Mouse (Mus musculus) liver, embryonic 15.5 days (tissue): ENCODE measurements around the gene Eef1akmt4. TPM values are rescaled to one million over a fixed set of nuclear protein-coding genes. Genes with fewer than 3 reads are reported as not detected.

ENCODE experiments used
- ATAC-seq: fragments of 200-750 bp; cut with Nextera tagmentation; 2 replicates; pipeline ENCODE4 v1.8.0; 2017; ENCODE audit warnings: moderate number of reproducible peaks, mild to moderate bottlenecking, moderate library complexity; ENCODE audit not compliant: insufficient read depth
- H3K27ac ChIP-seq: fragments of 300-500 bp; sonication (generic); replicated peaks from 2 replicates; pipeline ENCODE4 v1.5.1; 2015; ENCODE audit warnings: mild to moderate bottlenecking, inconsistent platforms
- H3K27me3 ChIP-seq: fragments of 300-500 bp; sonication (generic); 2 replicates; pipeline ENCODE4 v1.6.1; 2015; ENCODE audit warnings: mild to moderate bottlenecking, inconsistent platforms
- H3K36me3 ChIP-seq: fragments of 300-500 bp; sonication (generic); replicated peaks from 2 replicates; pipeline ENCODE4 v1.6.1; 2015; ENCODE audit warnings: moderate library complexity, mild to moderate bottlenecking, inconsistent platforms
- H3K4me1 ChIP-seq: fragments of 300-500 bp; sonication (generic); replicated peaks from 2 replicates; pipeline ENCODE4 v1.6.1; 2015; ENCODE audit warnings: inconsistent platforms
- H3K4me2 ChIP-seq: fragments of 300-500 bp; sonication (generic); 2 replicates; pipeline ENCODE4 v1.6.1; 2015; ENCODE audit warnings: moderate library complexity, mild to moderate bottlenecking, inconsistent platforms
- H3K4me3 ChIP-seq: fragments of 300-500 bp; sonication (generic); replicated peaks from 2 replicates; pipeline ENCODE4 v1.5.1; 2015; ENCODE audit warnings: mild to moderate bottlenecking, inconsistent platforms
- H3K9ac ChIP-seq: fragments of 300-500 bp; sonication (generic); 2 replicates; pipeline ENCODE4 v1.6.1; 2015; ENCODE audit warnings: moderate library complexity, mild to moderate bottlenecking, inconsistent platforms
- H3K9me3 ChIP-seq: fragments of 300-500 bp; sonication (generic); replicated peaks from 2 replicates; pipeline ENCODE4 v1.6.1; 2016; ENCODE audit warnings: inconsistent platforms
- WGBS: fragments of 180-500 bp; shearing (Covaris S2); methylation state at CpG from one replicate; pipeline ENCODE4 v1.1.7; 2015; ENCODE audit warnings: mixed read lengths; ENCODE audit not compliant: insufficient replicate concordance; 5-methylcytosine and 5-hydroxymethylcytosine counted together
- polyA plus RNA-seq: library from polyadenylated mRNA; unstranded; fragments of >200 nt; fragmentation: Nextera tagmentation; extraction: Ambion mirVana; gene quantifications from 2 replicates; pipeline ENCODE4 v1.2.1, GENCODE M21; 2015

The Eef1akmt4 gene
- polyA plus RNA-seq, 1 experiment from 2014 or later: 16.2 TPM

GRCm38 (mm10) chr16:20628871-20629391, 17.5 kb downstream of the Eef1akmt4 start:
- no peaks in the 10 kb centered on the region for H3K9me3 ChIP-seq
- no peak overlapping the region for H3K9ac ChIP-seq
- no peak for ATAC-seq
- 0 out of 2 replicates have a peak overlapping the region, but pooled peaks have one; percentile 65 for H3K4me2 ChIP-seq
- peaks cover 79% of the 10 kb centered on the region for H3K27me3 ChIP-seq
- H3K36me3 ChIP-seq: no peaks in the 10 kb centered on the region
- no peak overlapping the region for H3K27ac ChIP-seq
- H3K4me3 ChIP-seq: no peak overlapping the region
- H3K4me1 ChIP-seq: no peaks in the 10 kb centered on the region
- 58% methylated on average over 11 of the region's 11 CpGs for whole genome bisulfite sequencing

GRCm38 (mm10) chr16:20629731-20630634, 18.6 kb downstream of the Eef1akmt4 start, which contains the start of gene Ece2:
Gene Ece2, plus strand, starts transcription at chr16:20629828.
- H3K9ac ChIP-seq: no peak within 1 kb of the TSS
- 9% methylated on average over 53 of the region's 54 CpGs for WGBS

GRCm38 (mm10) chr16:20637410-20637809, 26.0 kb downstream of the Eef1akmt4 start:
- Histone ChIP-seq H3K4me3 (no peak overlapping the region), H3K4me1 (no peaks in the 10 kb centered on the region; the same call in 1 of the 2 replicates), H3K27ac (no peak overlapping the region), H3K36me3 (no peaks in the 10 kb centered on the region), H3K9ac (no peak overlapping the region), H3K27me3 (peaks cover 25% of the 10 kb centered on the region), H3K4me2 (no peak overlapping the region), H3K9me3 (no peaks in the 10 kb centered on the region)
- no peak for ATAC-seq
- WGBS: 51% methylated on average over 8 of the region's 8 CpGs

More at GRCm38 (mm10) chr16:20629731-20630634, 18.6 kb downstream of the Eef1akmt4 start, which contains the start of gene Ece2:
- H3K4me3 ChIP-seq: peak within 1 kb of the TSS; percentile 46
- no peaks in the 10 kb centered on the region for H3K4me1 ChIP-seq
- no peak for ATAC-seq
- H3K4me2 ChIP-seq: peak within 1 kb of the TSS; percentile 65
- no peak within 1 kb of the TSS for H3K27ac ChIP-seq
- no peaks in the 10 kb centered on the region for H3K9me3 ChIP-seq
- no peaks in the 10 kb centered on the region for H3K36me3 ChIP-seq
- H3K27me3 ChIP-seq: peaks cover 76% of the 10 kb centered on the region

- WGBS: 73% methylated on average over 8 of the region's 8 CpGs
- Histone ChIP-seq H3K9ac (no peak overlapping the region), H3K36me3 (no peaks in the 10 kb centered on the region), H3K9me3 (no peaks in the 10 kb centered on the region), H3K27me3 (peaks cover 24% of the 10 kb centered on the region), H3K4me3 (no peak overlapping the region), H3K4me1 (no peaks in the 10 kb centered on the region; the same call in 1 of the 2 replicates), H3K4me2 (no peak overlapping the region), H3K27ac (no peak overlapping the region)
- ATAC-seq: no peak
Observed at GRCm38 (mm10) chr16:20638367-20638766, 27.0 kb downstream of the Eef1akmt4 start.

GRCm38 (mm10) chr16:20642161-20642560, 30.8 kb downstream of the Eef1akmt4 start:
- no peak for ATAC-seq
- Histone ChIP-seq H3K4me3 (no peak overlapping the region), H3K36me3 (no peaks in the 10 kb centered on the region), H3K4me1 (no peaks in the 10 kb centered on the region; the same call in 1 of the 2 replicates), H3K4me2 (no peak overlapping the region), H3K27me3 (peaks cover 33% of the 10 kb centered on the region), H3K27ac (no peak overlapping the region), H3K9me3 (no peaks in the 10 kb centered on the region), H3K9ac (no peak overlapping the region)
- WGBS: 3% methylated on average over 8 of the region's 8 CpGs

GRCm38 (mm10) chr16:20643911-20644310, 32.5 kb downstream of the Eef1akmt4 start:
- Histone ChIP-seq H3K4me2 (no peak overlapping the region), H3K36me3 (no peaks in the 10 kb centered on the region), H3K9me3 (no peaks in the 10 kb centered on the region), H3K4me3 (no peak overlapping the region), H3K27ac (no peak overlapping the region), H3K9ac (no peak overlapping the region), H3K4me1 (no peaks in the 10 kb centered on the region; the same call in 1 of the 2 replicates), H3K27me3 (peaks cover 33% of the 10 kb centered on the region)
- 64% methylated on average over 7 of the region's 7 CpGs for WGBS
- ATAC-seq: no peak

GRCm38 (mm10) chr16:20651076-20651946, 39.9 kb downstream of the Eef1akmt4 start, which contains the start of gene Psmd2:
Gene Psmd2, plus strand, starts transcription at chr16:20651652.
- Histone ChIP-seq H3K4me1 (peaks cover 20% of the 10 kb centered on the region), H3K36me3 (peaks cover 32% of the 10 kb centered on the region), H3K27ac (peak within 1 kb of the TSS; percentile 70), H3K9me3 (no peaks in the 10 kb centered on the region), H3K9ac (peak within 1 kb of the TSS; percentile 79), H3K27me3 (no peaks in the 10 kb centered on the region), H3K4me2 (peak within 1 kb of the TSS; percentile 79), H3K4me3 (peak within 1 kb of the TSS; percentile 79)
- under 1% methylated on average over 46 of the region's 46 CpGs for WGBS
- ATAC-seq: peak; percentile 92

GRCm38 (mm10) chr16:20651947-20652310, 40.5 kb downstream of the Eef1akmt4 start:
- Histone ChIP-seq H3K27ac (peak overlapping the region; percentile 70), H3K4me3 (peak overlapping the region; percentile 79)

GRCm38 (mm10) chr16:20653315-20653714, 41.9 kb downstream of the Eef1akmt4 start:
- no peak for ATAC-seq
- H3K4me1 ChIP-seq: peaks cover 20% of the 10 kb centered on the region
- H3K4me2 ChIP-seq: peak overlapping the region; percentile 79; the same call in 1 of the 2 replicates
- H3K27ac ChIP-seq: no peak overlapping the region
- WGBS: 39% methylated on average over 2 of the region's 2 CpGs
- H3K27me3 ChIP-seq: no peaks in the 10 kb centered on the region
- no peaks in the 10 kb centered on the region for H3K9me3 ChIP-seq
- peak overlapping the region; percentile 79; the same call in 1 of the 2 replicates for H3K4me3 ChIP-seq
- H3K36me3 ChIP-seq: peaks cover 52% of the 10 kb centered on the region
- no peak overlapping the region for H3K9ac ChIP-seq

More at GRCm38 (mm10) chr16:20651947-20652310, 40.5 kb downstream of the Eef1akmt4 start:
- 8% methylated on average over 12 of the region's 12 CpGs for WGBS
- Histone ChIP-seq H3K9ac (peak overlapping the region; percentile 79), H3K4me2 (peak overlapping the region; percentile 79), H3K27me3 (no peaks in the 10 kb centered on the region), H3K4me1 (peaks cover 20% of the 10 kb centered on the region), H3K9me3 (no peaks in the 10 kb centered on the region), H3K36me3 (peaks cover 38% of the 10 kb centered on the region)
- peak; percentile 52 for ATAC-seq

- Histone ChIP-seq H3K4me1 (peaks cover 8% of the 10 kb centered on the region), H3K4me3 (no peak overlapping the region), H3K9me3 (no peaks in the 10 kb centered on the region), H3K4me2 (no peak overlapping the region), H3K36me3 (peaks cover 94% of the 10 kb centered on the region), H3K27me3 (no peaks in the 10 kb centered on the region), H3K9ac (no peak overlapping the region), H3K27ac (no peak overlapping the region)
- WGBS: 78% methylated on average over 4 of the region's 4 CpGs
- no peak for ATAC-seq
Observed at GRCm38 (mm10) chr16:20657661-20658060, 46.3 kb downstream of the Eef1akmt4 start.
